ENCODE assay signal across 9 mouse cellular contexts in genomic region chr11:96966914-96967543, GRCm38 (mm10). TPM values are rescaled to one million over a fixed set of nuclear protein-coding genes. Genes with fewer than 3 reads are reported as not detected.
A peak's percentile ranks its signal among the peaks of the same experiment; 100 is the strongest.
DNase-seq lines count a peak whose midpoint lies in the region; ATAC-seq and TF ChIP-seq lines count a peak whose summit lies in the region.
"Had no signal": no experiment of that assay in that cellular context is flagged by ENCODE, and none has a peak within 500 bp of the region (broad histone marks: within the 10 kb centered on the region; RNA-seq: fewer than 3 reads in every experiment).

No protein-coding gene starts in this region.

- H3K4me1 ChIP-seq in heart, embryonic 11.5 days (ENCODE audit: control insufficient read depth, insufficient read depth, low read length) = peaks cover 47% of the 10 kb centered on the region

- no peaks in the 10 kb centered on the region for H3K27me3 ChIP-seq in heart, embryonic 11.5 days (ENCODE audit: control insufficient read depth, insufficient read depth, low read length)

- no peak for ATAC-seq in heart, embryonic 11.5 days (replicated peaks; ENCODE audit: insufficient number of reproducible peaks, low FRiP score, low TSS enrichment)

- WGBS in heart, embryonic 11.5 days (ENCODE audit: insufficient replicate concordance) = 76% methylated on average over 13 of the region's 13 CpGs

- H3K9me3 ChIP-seq in heart, embryonic 11.5 days (replicated peaks; ENCODE audit: control insufficient read depth, low read length) = no peaks in the 10 kb centered on the region

- H3K4me3 ChIP-seq in gastrocnemius, adult 2 months = peak overlapping the region; percentile 64
- no peak overlapping the region for H3K4me3 ChIP-seq in heart, embryonic 11.5 days (ENCODE audit: low read depth, low read length)

- 0 out of 2 replicates have a peak, but pooled peaks have one; percentile 0 for TF ChIP-seq CTCF in gastrocnemius, adult 2 months (IDR thresholded peaks at IDR 0.05)

- H3K27ac ChIP-seq in gastrocnemius, adult 2 months = peak overlapping the region; percentile 98
- peak overlapping the region; percentile 91; the same call in 1 of the 2 replicates for H3K27ac ChIP-seq in heart, embryonic 11.5 days (ENCODE audit: low read depth, low read length)

- intact Hi-C loops in gastrocnemius, adult 2 months (cut with DNase I) = loop anchor here (5.0 kb wide), 1 partner anchor 95 kb away; no protein-coding TSS in a partner anchor
- intact Hi-C loops in left cerebral cortex, postnatal 10 days (cut with DNase I) = loop anchor here (10.0 kb wide), 1 partner anchor 102 kb away; no protein-coding TSS in a partner anchor

- H3K36me3 ChIP-seq in heart, embryonic 11.5 days (ENCODE audit: control insufficient read depth, insufficient read depth, low read length) = no peaks in the 10 kb centered on the region

- peak overlapping the region; percentile 27 for H3K4me2 ChIP-seq in heart, embryonic 11.5 days

- H3K9ac ChIP-seq in heart, embryonic 11.5 days (ENCODE audit: low read depth, low read length) = 0 out of 2 replicates have a peak overlapping the region, but pooled peaks have one; percentile 34

- DNase-seq in gastrocnemius, adult 2 months = no peak
- no peak for DNase-seq in gastrocnemius, postnatal 25 days
- peak; percentile 71 for DNase-seq in A20 (ENCODE audit: low read depth, low spot score)
- peak; percentile 61 for DNase-seq in lung, postnatal 25 days (ENCODE audit: low spot score)
- DNase-seq in layer of hippocampus, adult 8-10 months (ENCODE audit: low spot score in 2 of 2) = no peak
- no peak for DNase-seq in cerebellum, postnatal 4 days (ENCODE audit: low spot score in 2 of 2)
- no peak for DNase-seq in left cerebral cortex, postnatal 10 days (ENCODE audit: extremely low spot score in 1 of 2, low spot score in 2 of 2)

RNA-seq across cellular contexts. Expression of gene Sp2, which starts 15.7 kb away (rescaled TPM):
- total RNA-seq in gastrocnemius, adult 2 months (2021) = 10 to 100 TPM; 10.4 to 11.0 TPM
- 1 to 10 TPM; 8.9 to 9.0 TPM for total RNA-seq in gastrocnemius, postnatal 25 days (2021)
- polyA plus RNA-seq in heart, embryonic 11.5 days (2014; fragmentation: Nextera tagmentation; extraction: Ambion mirVana) = 17.3 and 17.9 TPM in 2 replicates
- total RNA-seq in layer of hippocampus, adult 8-10 months (2022) = 10 to 100 TPM in 3 of 4 experiments, 1 to 10 TPM in 1; 9.6 to 14.2 (median 11.8) TPM
- 10 to 100 TPM in 1 of 2 experiments, 1 to 10 TPM in 1; 9.9 to 10.7 TPM for total RNA-seq in left cerebral cortex, postnatal 10 days (2021)

RNA-seq across cellular contexts. Expression of gene Pnpo, which starts 23.2 kb away (rescaled TPM):
- total RNA-seq in gastrocnemius, adult 2 months (2021) = 1 to 10 TPM; 7.4 to 8.2 TPM
- total RNA-seq in gastrocnemius, postnatal 25 days (2021) = 1 to 10 TPM; 7.0 to 8.3 TPM
- 63.9 and 68.0 TPM in 2 replicates for polyA plus RNA-seq in heart, embryonic 11.5 days (2014; fragmentation: Nextera tagmentation; extraction: Ambion mirVana)
- total RNA-seq in layer of hippocampus, adult 8-10 months (2022) = 10 to 100 TPM; 38.1 to 41.5 (median 39.6) TPM
- 10 to 100 TPM; 30.9 to 32.6 TPM for total RNA-seq in left cerebral cortex, postnatal 10 days (2021)

RNA-seq across cellular contexts. Expression of gene Prr15l, which starts 39.1 kb away (rescaled TPM):
- total RNA-seq in gastrocnemius, adult 2 months (2021) = not detected
- not detected for total RNA-seq in gastrocnemius, postnatal 25 days (2021)
- 0.23 and 0.50 TPM in 2 replicates for polyA plus RNA-seq in heart, embryonic 11.5 days (2014; fragmentation: Nextera tagmentation; extraction: Ambion mirVana)
- total RNA-seq in layer of hippocampus, adult 8-10 months (2022) = not detected
- not detected for total RNA-seq in left cerebral cortex, postnatal 10 days (2021)

RNA-seq across cellular contexts. Expression of gene Sp6, which starts 46.2 kb away (rescaled TPM):
- under 1 TPM in 1 of 2 experiments, not detected in 1; 0.10 TPM for total RNA-seq in gastrocnemius, adult 2 months (2021)
- total RNA-seq in gastrocnemius, postnatal 25 days (2021) = under 1 TPM in 1 of 2 experiments, not detected in 1; 0.10 TPM
- 0.07 and 0.11 TPM in 2 replicates for polyA plus RNA-seq in heart, embryonic 11.5 days (2014; fragmentation: Nextera tagmentation; extraction: Ambion mirVana)
- 1 to 10 TPM in 3 of 4 experiments, under 1 TPM in 1; 0.83 to 1.7 (median 1.5) TPM for total RNA-seq in layer of hippocampus, adult 8-10 months (2022)
- total RNA-seq in left cerebral cortex, postnatal 10 days (2021) = 1 to 10 TPM; 2.3 to 3.1 TPM
- total RNA-seq: MEL had no signal

RNA-seq across cellular contexts. Expression of gene Cdk5rap3, which starts 50.7 kb away (rescaled TPM):
- total RNA-seq in gastrocnemius, adult 2 months (2021) = 10 to 100 TPM; 21.5 to 24.0 TPM
- 10 to 100 TPM; 22.3 to 23.0 TPM for total RNA-seq in gastrocnemius, postnatal 25 days (2021)
- 52.5 and 60.2 TPM in 2 replicates for polyA plus RNA-seq in heart, embryonic 11.5 days (2014; fragmentation: Nextera tagmentation; extraction: Ambion mirVana)
- 10 to 100 TPM; 33.9 to 49.1 (median 44.8) TPM for total RNA-seq in layer of hippocampus, adult 8-10 months (2022)
- 10 to 100 TPM; 50.5 to 52.5 TPM for total RNA-seq in left cerebral cortex, postnatal 10 days (2021)

Comparison
In these comparisons a context has a peak if more than half of its experiments do, and no peak if none do; other contexts are left out.
1. DNase-seq: peak in A20 (single experiment) and lung, postnatal 25 days (single experiment); none in gastrocnemius, adult 2 months (single experiment), gastrocnemius, postnatal 25 days (single experiment), layer of hippocampus, adult 8-10 months (0 of 2), cerebellum, postnatal 4 days (0 of 2) and left cerebral cortex, postnatal 10 days (0 of 2).